Mouse (Mus musculus): ENCODE results near the gene Usp18.

Usp18 gene

GRCm38 (mm10) chr6:121303466-121304220, 57.9 kb downstream of the Usp18 start:
- no peak for DNase-seq (ENCODE audit: low spot score in 2 of 2)

GRCm38 (mm10) chr6:121304630-121305029, 58.9 kb downstream of the Usp18 start:
- no peak for DNase-seq (ENCODE audit: low spot score in 2 of 2)

- DNase-seq (ENCODE audit: low spot score in 2 of 2), result no peak
Measured at GRCm38 (mm10) chr6:121305571-121305970, 59.9 kb downstream of the Usp18 start.

GRCm38 (mm10) chr6:121310984-121311383, 65.3 kb downstream of the Usp18 start:
- no peak for DNase-seq (ENCODE audit: low spot score in 2 of 2)

GRCm38 (mm10) chr6:121319099-121319498, 73.4 kb downstream of the Usp18 start:
- no peak for DNase-seq (ENCODE audit: low spot score in 2 of 2)
